Comparison of ENCODE assay signal across 22 mouse cellular contexts in genomic region chr15:83568544-83568943, GRCm38 (mm10). TPM values are rescaled to one million over a fixed set of nuclear protein-coding genes. Genes with fewer than 3 reads are reported as not detected.
"Had no signal": no experiment of that assay in that cellular context is flagged by ENCODE, and none has a peak within 500 bp of the region (broad histone marks: within the 10 kb centered on the region; RNA-seq: fewer than 3 reads in every experiment).

No protein-coding gene starts in this region.

- H3K36me3 ChIP-seq: limb, embryonic 12.5 days; limb, embryonic 15.5 days had no signal

- H3K27ac ChIP-seq: kidney, postnatal 0 days; limb, embryonic 12.5 days; limb, embryonic 15.5 days; macrophage; stomach, postnatal 0 days had no signal

- DNase-seq: kidney, adult 2 months; kidney, postnatal 36 days; layer of hippocampus, postnatal 36 days; left cerebral cortex, postnatal 4 days; lung, embryonic 14.5 days; midbrain, embryonic 14.5 days; right cerebral cortex, adult 18-20 months; right cerebral cortex, postnatal 14 days; right cerebral cortex, postnatal 4 days; thymus, adult 2 months; thymus, postnatal 14 days; thymus, postnatal 4 days had no signal

- H3K4me3 ChIP-seq: limb, embryonic 12.5 days; limb, embryonic 15.5 days had no signal

- H3K27me3 ChIP-seq: limb, embryonic 12.5 days; limb, embryonic 15.5 days had no signal

- H3K9ac ChIP-seq: limb, embryonic 12.5 days; limb, embryonic 15.5 days; lung, embryonic 14.5 days had no signal

- H3K4me2 ChIP-seq: limb, embryonic 12.5 days; limb, embryonic 15.5 days; lung, embryonic 14.5 days; midbrain, embryonic 11.5 days had no signal

- ATAC-seq: intestine, postnatal 0 days; lung, postnatal 0 days had no signal

- H3K9me3 ChIP-seq: limb, embryonic 12.5 days; limb, embryonic 15.5 days had no signal

RNA-seq across cellular contexts. Expression of gene Bik, which starts 41.9 kb away (rescaled TPM):
- total RNA-seq: layer of hippocampus, postnatal 10 days; left cerebral cortex, postnatal 14 days; left cerebral cortex, postnatal 4 days had no signal
- polyA plus RNA-seq: macrophage had no signal
